Mouse (Mus musculus): ENCODE results near the gene Ccdc88b.
A peak's percentile ranks its signal among the peaks of the same experiment; 100 is the strongest.

The Ccdc88b gene

DNA sequence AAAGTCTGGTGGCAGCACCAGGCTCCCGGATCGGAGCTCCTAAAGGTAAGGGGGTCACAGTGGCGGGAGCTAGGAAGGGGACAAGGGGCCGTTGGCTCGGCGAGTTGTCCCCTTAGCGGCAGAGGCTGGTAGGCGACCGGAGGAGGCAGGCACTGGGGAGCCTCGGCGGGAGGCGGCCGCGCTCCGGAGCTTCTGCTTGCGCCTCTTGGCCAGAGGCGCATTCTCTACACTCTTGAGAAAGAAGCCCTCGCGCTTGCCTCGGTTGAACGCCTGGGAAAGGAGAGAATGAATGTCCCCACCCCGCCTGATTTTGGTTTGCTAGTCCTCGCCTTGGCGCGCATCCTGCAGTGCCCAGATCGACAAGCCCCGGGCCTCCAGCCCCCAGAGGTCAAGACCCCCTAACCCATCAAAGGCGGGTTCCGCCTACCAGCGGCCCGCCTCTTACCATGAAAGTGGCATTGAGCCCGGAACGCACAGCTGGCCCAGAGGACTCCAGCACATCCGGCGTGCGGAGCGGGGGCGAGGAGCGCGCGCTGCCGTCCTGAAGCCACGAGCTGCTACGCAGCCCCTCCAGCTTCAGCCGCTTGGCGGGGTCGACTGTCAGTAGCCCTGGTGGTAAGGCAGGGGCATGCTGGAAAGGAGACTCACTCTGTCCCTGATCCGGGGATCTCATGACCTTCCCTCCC lies 28.0 kb downstream of the Ccdc88b start:
- DNase-seq (ENCODE audit: extremely low spot score) = peak; percentile 68

DNA sequence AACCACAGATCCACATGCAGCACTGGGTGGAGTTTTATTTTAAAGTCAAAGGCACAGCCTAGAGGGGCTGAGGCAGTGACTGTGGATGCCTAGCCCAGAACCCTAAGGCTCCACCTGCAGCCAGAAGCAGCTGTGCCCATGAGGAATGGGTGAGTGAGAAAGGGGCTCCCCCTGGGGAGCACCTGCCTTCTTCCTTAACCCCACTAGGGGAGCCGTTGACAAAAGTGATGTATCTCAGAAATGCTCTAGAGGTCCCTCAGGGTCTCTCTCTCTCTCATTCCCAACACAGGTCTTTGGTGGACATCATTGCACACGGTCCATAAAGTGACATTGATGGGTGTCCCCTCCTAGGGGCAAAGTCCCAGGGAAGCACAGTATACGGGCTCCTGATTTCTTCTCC lies 28.9 kb downstream of the Ccdc88b start:
- DNase-seq (ENCODE audit: extremely low spot score) = no peak

DNA sequence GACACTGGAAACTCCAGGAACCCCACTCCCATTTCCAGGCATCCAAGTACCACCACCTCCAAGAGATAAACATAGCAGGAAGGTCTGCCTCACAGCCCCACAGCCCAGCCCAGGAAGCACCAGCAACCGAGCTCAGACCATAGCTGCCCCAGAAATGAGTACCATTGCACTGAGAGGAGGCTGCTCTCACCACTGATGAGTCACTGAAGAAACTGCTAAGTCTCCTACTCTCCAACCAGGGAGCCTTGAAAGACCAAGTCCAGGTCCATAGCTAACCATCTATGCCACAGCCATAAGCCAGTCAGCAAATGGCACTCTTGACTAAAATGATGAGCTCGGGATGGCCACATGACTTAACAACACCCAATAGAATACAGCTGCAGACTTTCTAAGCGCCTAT lies 31.4 kb downstream of the Ccdc88b start:
- no peak for DNase-seq (ENCODE audit: extremely low spot score)

DNA sequence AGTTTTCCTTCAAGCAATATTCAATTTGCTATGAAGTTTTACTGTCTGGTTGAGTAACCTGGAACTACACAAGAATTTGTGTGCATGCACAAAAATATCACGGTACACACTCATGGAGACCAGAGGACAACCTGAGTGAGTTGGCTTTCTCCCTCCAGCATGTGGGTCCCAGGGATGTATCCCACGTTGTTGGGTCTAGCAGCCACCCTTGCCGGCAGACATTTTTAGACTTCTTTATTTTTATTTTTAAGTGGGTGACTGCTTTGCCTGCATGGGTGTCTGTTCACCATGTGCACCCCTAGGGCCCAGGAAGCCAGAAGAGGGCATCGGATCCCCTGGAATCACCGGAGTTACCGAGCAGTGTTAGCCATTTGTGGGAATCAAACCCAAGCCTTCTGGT lies 32.6 kb downstream of the Ccdc88b start:
- DNase-seq (ENCODE audit: extremely low spot score) = no peak

DNA sequence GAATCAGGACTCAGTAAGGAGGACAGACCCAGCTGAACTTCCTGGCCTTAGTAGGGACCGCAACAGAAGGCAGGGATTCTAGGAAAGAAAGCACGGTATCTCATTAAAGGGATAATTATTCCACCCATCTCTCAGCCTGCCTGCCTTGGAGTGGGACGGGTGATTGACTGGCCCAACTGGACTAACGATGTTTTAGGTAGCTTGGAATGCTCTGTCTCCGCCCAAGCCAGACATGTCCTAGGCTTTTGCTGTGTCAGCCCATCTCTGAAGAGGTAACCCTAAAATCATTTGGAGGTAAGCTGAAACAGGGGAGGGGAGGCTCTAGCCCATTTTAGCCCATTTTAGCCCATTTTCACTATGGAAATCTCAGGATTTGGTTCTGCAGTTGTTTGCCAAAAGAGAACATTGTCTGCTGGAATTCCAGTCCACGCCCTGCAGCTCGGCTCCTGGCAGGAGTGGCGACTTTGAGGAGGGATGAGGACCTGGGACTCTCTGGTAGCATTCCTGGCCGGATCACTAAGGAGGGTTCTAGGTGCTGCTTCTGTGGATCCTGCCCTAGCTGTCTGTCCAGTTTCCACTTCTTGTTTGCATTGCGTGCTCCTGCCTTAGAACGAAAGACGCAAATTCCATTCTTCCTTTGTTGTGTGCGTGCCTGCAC lies 37.3 kb downstream of the Ccdc88b start:
- DNase-seq (ENCODE audit: extremely low spot score) = no peak

DNA sequence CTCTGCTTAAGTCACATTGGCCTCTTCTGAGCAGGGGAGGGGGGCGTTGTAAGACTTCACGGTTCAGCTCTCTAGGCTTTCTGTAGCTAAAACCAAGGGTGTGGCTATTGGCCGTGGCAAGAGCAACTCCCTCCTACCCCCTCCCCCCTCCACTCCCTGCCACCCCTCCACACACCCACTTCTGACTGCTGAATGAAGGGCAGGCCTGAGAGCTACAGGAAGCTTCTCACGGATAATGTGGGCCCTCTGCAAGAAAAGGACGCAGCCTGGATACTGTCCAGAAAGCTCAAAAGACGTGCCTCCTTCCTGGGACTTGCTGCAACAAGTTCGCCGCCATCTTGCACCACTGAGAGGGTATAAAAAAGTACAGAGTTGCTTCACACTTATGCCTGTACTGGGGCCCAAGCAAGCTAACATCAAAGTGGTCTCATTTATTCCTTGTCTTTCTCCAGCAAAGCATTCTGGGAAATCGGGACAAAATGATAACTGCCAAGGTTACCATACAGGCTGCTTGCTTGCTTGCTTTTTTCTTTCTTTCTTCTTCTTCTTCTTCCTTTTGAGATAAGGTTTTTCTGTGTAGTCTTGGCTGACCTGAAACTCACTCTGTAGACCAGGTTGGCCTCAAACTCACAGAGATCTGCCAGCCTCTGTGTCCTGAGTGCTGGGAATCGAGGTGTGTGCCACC lies 38.7 kb downstream of the Ccdc88b start:
- DNase-seq (ENCODE audit: extremely low spot score) = no peak

DNA sequence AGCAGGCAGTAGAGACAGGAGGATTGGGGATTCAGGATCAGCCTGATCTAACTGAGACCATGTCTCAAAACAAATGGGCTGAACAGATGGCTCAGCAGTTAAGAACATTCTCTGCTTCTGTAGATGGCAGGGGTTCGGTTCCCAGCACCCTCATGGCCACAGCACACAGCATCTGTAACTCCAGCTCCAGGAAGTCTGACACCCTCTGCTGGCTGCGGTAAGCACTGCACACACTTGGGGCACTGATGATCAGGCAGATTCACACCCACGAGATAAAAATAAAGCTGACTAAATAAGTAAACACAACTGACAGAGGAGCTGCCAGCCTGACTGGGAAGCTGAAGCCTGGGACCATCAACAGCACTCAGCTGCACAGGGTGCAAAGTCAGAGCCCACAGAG lies 43.1 kb downstream of the Ccdc88b start:
- DNase-seq (ENCODE audit: extremely low spot score) = no peak

DNA sequence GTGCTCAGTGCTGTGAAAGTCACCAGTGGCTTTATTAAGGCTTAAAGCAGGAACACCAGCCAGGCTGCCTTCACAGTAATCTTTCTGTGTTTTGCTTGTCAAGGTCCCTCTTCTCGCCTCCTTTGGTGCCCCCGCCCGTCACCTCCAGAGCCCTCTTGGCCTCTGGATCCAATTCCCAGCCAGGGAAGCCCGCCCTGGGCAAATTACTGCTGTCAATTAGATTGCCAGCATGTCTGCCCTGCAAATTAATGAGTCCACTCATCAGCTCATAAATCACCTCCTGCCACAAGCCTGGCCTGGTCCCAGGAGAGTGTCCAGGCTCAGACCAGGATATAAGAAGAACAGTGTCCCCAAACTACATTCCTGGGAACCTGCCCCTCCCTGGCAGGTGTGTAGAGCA lies 43.6 kb downstream of the Ccdc88b start:
- peak; percentile 43 for DNase-seq (ENCODE audit: extremely low spot score)

Measured in embryo, embryonic 9.5 days (tissue).